In the genomic region with DNA sequence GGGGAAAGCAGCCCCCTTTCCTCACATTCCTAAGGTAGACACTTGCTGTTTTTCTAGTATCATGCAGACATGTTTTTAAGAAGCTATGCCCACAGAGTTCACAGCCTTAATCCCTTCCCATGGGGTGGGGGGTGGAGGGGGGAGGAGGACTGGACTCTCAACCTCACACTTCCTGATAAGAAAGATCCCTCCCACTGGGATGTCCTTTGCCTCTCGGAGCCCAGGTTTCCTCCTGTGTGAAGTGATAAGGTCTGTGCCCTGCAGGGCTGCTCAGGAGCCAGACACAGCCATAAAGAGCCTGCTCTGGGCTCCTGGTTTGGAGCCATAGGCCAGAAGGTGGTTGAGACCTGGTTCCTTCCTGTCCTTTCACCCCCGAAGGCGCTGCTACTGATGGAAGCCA, we compare ENCODE assay signal across 21 mouse cellular contexts. TPM values are rescaled to one million over a fixed set of nuclear protein-coding genes. Genes with fewer than 3 reads are reported as not detected.
A peak's percentile ranks its signal among the peaks of the same experiment; 100 is the strongest.
DNase-seq lines count a peak whose midpoint lies in the region; ATAC-seq and TF ChIP-seq lines count a peak whose summit lies in the region.
"Had no signal": no experiment of that assay in that cellular context is flagged by ENCODE, and none has a peak within 500 bp of the region (broad histone marks: within the 10 kb centered on the region; RNA-seq: fewer than 3 reads in every experiment).

No protein-coding gene starts in this region.

- DNase-seq in liver, embryonic 11.5 days (ENCODE audit: low spot score), result no peak
- no peak for DNase-seq in stomach, postnatal 0 days (ENCODE audit: low spot score)
- no peak for DNase-seq in neural tube, embryonic 10.5 days (ENCODE audit: extremely low spot score, low spot score)
- DNase-seq in heart, postnatal 4 days, result no peak
- DNase-seq: adrenal gland, adult 2 months; adrenal gland, postnatal 25 days; cerebellum, adult 2 months; forebrain, postnatal 0 days; gastrocnemius, postnatal 36 days; heart, adult 11 months; heart, postnatal 36 days had no signal

- H3K4me1 ChIP-seq in liver, embryonic 11.5 days (replicated peaks; ENCODE audit: control insufficient read depth, insufficient read depth, low read length), result peaks cover 11% of the 10 kb centered on the region
- peaks cover 15% of the 10 kb centered on the region for H3K4me1 ChIP-seq in liver, embryonic 12.5 days
- peaks cover 8% of the 10 kb centered on the region; the same call in 1 of the 2 replicates for H3K4me1 ChIP-seq in stomach, embryonic 15.5 days
- no peaks in the 10 kb centered on the region for H3K4me1 ChIP-seq in stomach, postnatal 0 days (replicated peaks; ENCODE audit: control insufficient read depth, insufficient read depth)
- peaks cover 8% of the 10 kb centered on the region; the same call in 1 of the 2 replicates for H3K4me1 ChIP-seq in intestine, postnatal 0 days (replicated peaks; ENCODE audit: control insufficient read depth, insufficient read depth, low read length)

- no peak for TF ChIP-seq CTCF in stomach, postnatal 0 days (IDR thresholded peaks at IDR 0.05; ENCODE audit: low read depth)
- TF ChIP-seq CTCF in intestine, postnatal 0 days (IDR thresholded peaks at IDR 0.05; ENCODE audit: low read depth), result 0 out of 2 replicates have a peak, but pooled peaks have one; percentile 8

- no peak overlapping the region for H3K27ac ChIP-seq in liver, embryonic 11.5 days (ENCODE audit: low read depth, low read length)
- H3K27ac ChIP-seq in liver, embryonic 12.5 days, result no peak overlapping the region
- no peak overlapping the region for H3K27ac ChIP-seq in stomach, embryonic 15.5 days
- H3K27ac ChIP-seq in stomach, postnatal 0 days (replicated peaks), result no peak overlapping the region
- H3K27ac ChIP-seq in intestine, postnatal 0 days (ENCODE audit: low read depth, low read length), result no peak overlapping the region
- H3K27ac ChIP-seq: embryonic facial prominence, embryonic 10.5 days; forebrain, embryonic 13.5 days; heart, embryonic 13.5 days; hindbrain, embryonic 12.5 days had no signal

- H3K4me2 ChIP-seq in liver, embryonic 11.5 days, result no peak overlapping the region
- H3K4me2 ChIP-seq in liver, embryonic 12.5 days, result no peak overlapping the region
- no peak overlapping the region for H3K4me2 ChIP-seq in stomach, embryonic 15.5 days
- H3K4me2 ChIP-seq in stomach, postnatal 0 days (replicated peaks; ENCODE audit: low read depth), result no peak overlapping the region
- H3K4me2 ChIP-seq in intestine, postnatal 0 days (replicated peaks; ENCODE audit: low read depth), result no peak overlapping the region
- H3K4me2 ChIP-seq: forebrain, embryonic 13.5 days; heart, embryonic 13.5 days; hindbrain, embryonic 12.5 days had no signal

- H3K4me3 ChIP-seq in liver, embryonic 11.5 days (ENCODE audit: low read depth, low read length), result no peak overlapping the region
- no peak overlapping the region for H3K4me3 ChIP-seq in liver, embryonic 12.5 days
- H3K4me3 ChIP-seq in stomach, embryonic 15.5 days (replicated peaks), result no peak overlapping the region
- no peak overlapping the region for H3K4me3 ChIP-seq in stomach, postnatal 0 days (ENCODE audit: low read depth, low read length)
- no peak overlapping the region for H3K4me3 ChIP-seq in intestine, postnatal 0 days (ENCODE audit: low read depth, low read length)
- H3K4me3 ChIP-seq: embryonic facial prominence, embryonic 10.5 days; forebrain, embryonic 13.5 days; heart, embryonic 13.5 days; hindbrain, embryonic 12.5 days had no signal

- TF ChIP-seq EP300 in stomach, postnatal 0 days (optimal IDR thresholded peaks at IDR 0.05), result no peak

- no peaks in the 10 kb centered on the region for H3K36me3 ChIP-seq in liver, embryonic 11.5 days (ENCODE audit: control insufficient read depth, insufficient read depth, low read length)
- H3K36me3 ChIP-seq in liver, embryonic 12.5 days, result no peaks in the 10 kb centered on the region
- H3K36me3 ChIP-seq in stomach, embryonic 15.5 days, result no peaks in the 10 kb centered on the region
- H3K36me3 ChIP-seq in stomach, postnatal 0 days (ENCODE audit: control insufficient read depth, insufficient read depth, low read length), result no peaks in the 10 kb centered on the region
- no peaks in the 10 kb centered on the region for H3K36me3 ChIP-seq in intestine, postnatal 0 days (ENCODE audit: control insufficient read depth, insufficient read depth)
- H3K36me3 ChIP-seq: heart, embryonic 13.5 days had no signal

- H3K9ac ChIP-seq in liver, embryonic 11.5 days (ENCODE audit: low read depth, low read length), result no peak overlapping the region
- H3K9ac ChIP-seq in liver, embryonic 12.5 days, result no peak overlapping the region
- no peak overlapping the region for H3K9ac ChIP-seq in stomach, embryonic 15.5 days
- no peak overlapping the region for H3K9ac ChIP-seq in stomach, postnatal 0 days (ENCODE audit: low read length)
- no peak overlapping the region for H3K9ac ChIP-seq in intestine, postnatal 0 days (ENCODE audit: low read depth, low read length)
- H3K9ac ChIP-seq: forebrain, embryonic 13.5 days; forebrain, postnatal 0 days; heart, embryonic 13.5 days; hindbrain, embryonic 12.5 days had no signal

- peak; percentile 56 for ATAC-seq in liver, embryonic 11.5 days (replicated peaks; ENCODE audit: low FRiP score)
- no peak for ATAC-seq in liver, embryonic 12.5 days
- 0 out of 2 replicates have a peak, but pooled peaks have one; percentile 32 for ATAC-seq in stomach, embryonic 15.5 days (ENCODE audit: insufficient read depth, low FRiP score, low read depth)
- ATAC-seq in stomach, postnatal 0 days (ENCODE audit: low FRiP score, low TSS enrichment), result no peak
- peak; percentile 82 for ATAC-seq in intestine, postnatal 0 days
- ATAC-seq: forebrain, embryonic 13.5 days; forebrain, postnatal 0 days; hindbrain, embryonic 16.5 days had no signal

- no peaks in the 10 kb centered on the region for H3K9me3 ChIP-seq in liver, embryonic 11.5 days (ENCODE audit: control insufficient read depth, low read length)
- no peaks in the 10 kb centered on the region for H3K9me3 ChIP-seq in liver, embryonic 12.5 days (replicated peaks)
- no peaks in the 10 kb centered on the region for H3K9me3 ChIP-seq in stomach, embryonic 15.5 days
- no peaks in the 10 kb centered on the region for H3K9me3 ChIP-seq in stomach, postnatal 0 days (ENCODE audit: control insufficient read depth, low read length)
- H3K9me3 ChIP-seq in intestine, postnatal 0 days (ENCODE audit: control insufficient read depth), result no peaks in the 10 kb centered on the region
- H3K9me3 ChIP-seq: embryonic facial prominence, embryonic 10.5 days; forebrain, embryonic 13.5 days; heart, embryonic 13.5 days; hindbrain, embryonic 12.5 days had no signal

- WGBS in liver, embryonic 11.5 days, result 11% methylated on average over 3 of the region's 3 CpGs
- WGBS in liver, embryonic 12.5 days (ENCODE audit: insufficient replicate concordance), result 13% methylated on average over 3 of the region's 3 CpGs
- WGBS in stomach, embryonic 15.5 days, result 38% methylated on average over 3 of the region's 3 CpGs
- 27% methylated on average over 3 of the region's 3 CpGs for WGBS in stomach, postnatal 0 days
- 9% methylated on average over 3 of the region's 3 CpGs for WGBS in intestine, postnatal 0 days

- H3K27me3 ChIP-seq in liver, embryonic 11.5 days (replicated peaks; ENCODE audit: control insufficient read depth, insufficient read depth, low read length), result peaks cover 40% of the 10 kb centered on the region
- H3K27me3 ChIP-seq in liver, embryonic 12.5 days (replicated peaks), result peaks cover 48% of the 10 kb centered on the region
- peaks cover 28% of the 10 kb centered on the region for H3K27me3 ChIP-seq in stomach, embryonic 15.5 days (replicated peaks)
- H3K27me3 ChIP-seq in stomach, postnatal 0 days (ENCODE audit: control insufficient read depth, insufficient read depth, low read length), result peaks cover 3% of the 10 kb centered on the region; the same call in 1 of the 2 replicates
- peaks cover 28% of the 10 kb centered on the region for H3K27me3 ChIP-seq in intestine, postnatal 0 days (replicated peaks; ENCODE audit: control insufficient read depth, insufficient read depth, low read length)

RNA-seq across cellular contexts. Expression of gene Wnt3, which starts 40.9 kb away (rescaled TPM):
- 0.43 and 0.47 TPM in 2 replicates for polyA plus RNA-seq in liver, embryonic 11.5 days (2014; fragmentation: Nextera tagmentation; extraction: Ambion mirVana)
- polyA plus RNA-seq in liver, embryonic 12.5 days (2016; fragmentation: Nextera tagmentation; extraction: Ambion mirVana), result 0.04 and 0.12 TPM in 2 replicates
- 0.22 and 0.23 TPM in 2 replicates for polyA plus RNA-seq in stomach, embryonic 15.5 days (2015; fragmentation: Nextera tagmentation; extraction: Ambion mirVana)
- 0.51 and 0.55 TPM in 2 replicates for polyA plus RNA-seq in stomach, postnatal 0 days (2015; fragmentation: Nextera tagmentation; extraction: Ambion mirVana)
- polyA plus RNA-seq in intestine, postnatal 0 days (2015; fragmentation: Nextera tagmentation; extraction: Ambion mirVana), result 0.51 and 0.55 TPM in 2 replicates
- total RNA-seq in heart, postnatal 4 days (2021), result not detected
- total RNA-seq: gastrocnemius, adult 18-20 months; gastrocnemius, postnatal 36 days; heart, postnatal 36 days had no signal
- polyA plus RNA-seq: adrenal gland, adult 2 months; heart, embryonic 13.5 days; heart, postnatal 0 days had no signal

Comparison
In these comparisons a context has a peak if more than half of its experiments do, and no peak if none do; other contexts are left out.
1. ATAC-seq: peak in liver, embryonic 11.5 days (single experiment), stomach, embryonic 15.5 days (single experiment) and intestine, postnatal 0 days (single experiment); none in liver, embryonic 12.5 days (single experiment) and stomach, postnatal 0 days (single experiment).